Mouse (Mus musculus): ENCODE results near the gene Plpp1.
A peak's percentile ranks its signal among the peaks of the same experiment; 100 is the strongest.

The Plpp1 gene

GRCm38 (mm10) chr13:112773991-112774675 lies 26.5 kb upstream of the Plpp1 start:
- no peak for DNase-seq (ENCODE audit: low spot score in 2 of 2)

- no peak for DNase-seq (ENCODE audit: low spot score in 2 of 2)
Observed at GRCm38 (mm10) chr13:112775856-112776255, 24.7 kb upstream of the Plpp1 start.

- no peak for DNase-seq (ENCODE audit: low spot score in 2 of 2)
Observed at GRCm38 (mm10) chr13:112778407-112778806, 22.2 kb upstream of the Plpp1 start.

GRCm38 (mm10) chr13:112785305-112785704 lies 15.3 kb upstream of the Plpp1 start:
- DNase-seq (ENCODE audit: low spot score in 2 of 2), result no peak

GRCm38 (mm10) chr13:112786142-112786541 lies 14.4 kb upstream of the Plpp1 start:
- no peak for DNase-seq (ENCODE audit: low spot score in 2 of 2)

GRCm38 (mm10) chr13:112786942-112787533 lies 13.6 kb upstream of the Plpp1 start:
- DNase-seq (ENCODE audit: low spot score in 2 of 2), result no peak

GRCm38 (mm10) chr13:112790774-112791173 lies 9.8 kb upstream of the Plpp1 start:
- no peak for DNase-seq (ENCODE audit: low spot score in 2 of 2)

- no peak for DNase-seq (ENCODE audit: low spot score in 2 of 2)
Observed at GRCm38 (mm10) chr13:112791906-112792305, 8.7 kb upstream of the Plpp1 start.

- no peak for DNase-seq (ENCODE audit: low spot score in 2 of 2)
Observed at GRCm38 (mm10) chr13:112798243-112798952, 2.2 kb upstream of the Plpp1 start.

- no peak for DNase-seq (ENCODE audit: low spot score in 2 of 2)
Observed at GRCm38 (mm10) chr13:112798953-112799305, 1.7 kb upstream of the Plpp1 start.

- DNase-seq (ENCODE audit: low spot score in 2 of 2), result no peak
Observed at GRCm38 (mm10) chr13:112799721-112800241, 811 bp upstream of the Plpp1 start.

GRCm38 (mm10) chr13:112801381-112802004 lies 901 bp downstream of the Plpp1 start:
- peak; percentile 46 to 50 for DNase-seq (ENCODE audit: low spot score in 2 of 2)

- no peak for DNase-seq (ENCODE audit: low spot score in 2 of 2)
Observed at GRCm38 (mm10) chr13:112803106-112803505, 2.5 kb downstream of the Plpp1 start.

- DNase-seq (ENCODE audit: low spot score in 2 of 2), result no peak
Observed at GRCm38 (mm10) chr13:112803661-112804060, 3.1 kb downstream of the Plpp1 start.

GRCm38 (mm10) chr13:112805529-112805928 lies 4.9 kb downstream of the Plpp1 start:
- DNase-seq (ENCODE audit: low spot score in 2 of 2), result no peak

GRCm38 (mm10) chr13:112807936-112808667 lies 7.5 kb downstream of the Plpp1 start:
- DNase-seq (ENCODE audit: low spot score in 2 of 2), result peak in 1 of 2 experiments; percentile 69

- DNase-seq (ENCODE audit: low spot score in 2 of 2), result no peak
Observed at GRCm38 (mm10) chr13:112809504-112810247, 9.1 kb downstream of the Plpp1 start.

- no peak for DNase-seq (ENCODE audit: low spot score in 2 of 2)
Observed at GRCm38 (mm10) chr13:112810248-112810645, 9.7 kb downstream of the Plpp1 start.

- no peak for DNase-seq (ENCODE audit: low spot score in 2 of 2)
Observed at GRCm38 (mm10) chr13:112810751-112811150, 10.2 kb downstream of the Plpp1 start.

- DNase-seq (ENCODE audit: low spot score in 2 of 2), result no peak
Observed at GRCm38 (mm10) chr13:112811708-112812403, 11.3 kb downstream of the Plpp1 start.
